Mouse (Mus musculus): ENCODE measurements around the gene Fam122a.

The Fam122a gene

GRCm38 (mm10) chr19:24476929-24477882, at the start of gene Fam122a:
TSS of gene Fam122a (minus strand) at chr19:24477356.
- DNase-seq (ENCODE audit: low spot score) = peak; percentile 89

DNA sequence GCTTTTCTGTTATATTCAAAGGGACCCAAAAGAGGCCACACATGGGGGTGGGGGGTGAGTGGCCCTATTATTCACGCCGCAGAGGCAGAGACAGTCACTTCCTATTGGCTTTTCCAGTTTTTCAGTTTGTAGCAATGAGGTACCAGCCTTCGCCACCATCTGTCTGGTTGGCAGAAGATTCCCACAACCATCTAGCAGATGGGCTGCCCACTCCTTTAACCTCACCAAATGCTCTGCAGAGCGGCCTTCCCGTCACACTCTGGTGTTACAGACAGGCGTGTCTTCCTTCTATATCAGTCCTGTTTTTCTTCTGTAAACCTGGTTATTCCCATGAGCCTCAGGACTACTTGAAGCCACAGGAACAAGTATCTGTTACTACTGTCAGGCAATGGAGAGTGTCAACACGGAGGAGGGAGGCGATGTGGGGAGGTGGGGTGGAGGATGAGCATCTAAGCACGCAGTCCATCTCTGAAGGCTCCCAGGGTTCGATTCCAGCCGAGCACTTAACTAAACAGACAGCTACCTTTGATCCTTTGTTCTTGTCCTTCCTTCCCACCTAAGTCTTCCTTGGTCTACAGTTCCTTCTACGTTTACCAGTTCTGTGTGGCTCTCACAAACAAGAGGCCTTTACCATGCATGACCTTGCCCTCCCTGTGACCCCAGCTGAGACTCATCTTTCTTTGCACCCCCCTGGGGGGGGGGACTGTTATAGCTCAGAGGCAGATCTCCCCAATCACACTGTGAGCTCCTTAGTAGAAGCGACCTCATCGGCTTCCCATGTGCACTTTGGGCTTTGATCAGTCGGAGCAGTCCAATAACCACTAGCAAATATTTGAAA, 46.5 kb upstream of the Fam122a start:
- no peak for DNase-seq (ENCODE audit: low spot score)

DNA sequence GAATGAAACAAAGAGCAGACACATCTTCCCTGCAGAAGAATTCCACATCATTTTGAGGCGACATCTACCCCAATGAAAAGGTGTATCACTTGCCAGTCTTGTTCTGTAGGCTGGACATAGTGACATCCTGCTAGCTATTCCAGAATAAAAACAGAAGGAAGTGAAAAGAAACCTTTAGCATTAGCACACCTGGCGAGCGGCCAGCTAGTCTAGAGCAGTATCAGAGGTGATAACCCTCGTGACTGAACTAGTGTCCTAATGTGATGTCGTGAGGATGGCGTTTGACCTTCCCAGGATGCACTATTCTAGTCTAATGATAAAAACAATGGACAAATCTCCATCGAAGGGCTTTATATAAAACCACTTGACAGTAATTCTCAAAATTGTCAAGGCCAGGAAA, 44.8 kb upstream of the Fam122a start:
- DNase-seq (ENCODE audit: low spot score) = no peak

- no peak for DNase-seq (ENCODE audit: low spot score)
These were observed 44.0 kb upstream of the Fam122a start for GRCm38 (mm10) chr19:24521146-24521545.

GRCm38 (mm10) chr19:24519732-24520409, 42.7 kb upstream of the Fam122a start:
- DNase-seq (ENCODE audit: low spot score) = no peak

DNA sequence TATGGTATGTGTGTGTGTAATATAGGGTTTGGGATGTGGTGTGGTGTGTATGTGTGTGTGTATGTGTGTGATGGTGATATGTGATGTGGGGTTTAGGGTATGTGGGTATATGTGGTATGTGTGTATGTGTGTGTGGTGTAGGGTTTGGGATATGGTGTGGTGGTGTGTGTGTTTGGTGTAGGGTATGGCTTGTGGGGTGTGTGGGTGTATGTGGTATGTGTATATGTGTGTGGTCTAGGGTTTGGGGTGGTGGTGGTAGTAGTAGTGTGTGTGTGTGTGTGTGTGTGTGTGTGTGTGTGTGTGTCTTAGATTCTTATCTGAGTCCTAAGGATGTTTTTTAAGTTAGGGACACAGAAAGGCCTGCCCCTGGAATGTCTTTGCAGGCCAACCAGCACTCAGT, 41.2 kb upstream of the Fam122a start:
- DNase-seq (ENCODE audit: low spot score) = no peak

DNA sequence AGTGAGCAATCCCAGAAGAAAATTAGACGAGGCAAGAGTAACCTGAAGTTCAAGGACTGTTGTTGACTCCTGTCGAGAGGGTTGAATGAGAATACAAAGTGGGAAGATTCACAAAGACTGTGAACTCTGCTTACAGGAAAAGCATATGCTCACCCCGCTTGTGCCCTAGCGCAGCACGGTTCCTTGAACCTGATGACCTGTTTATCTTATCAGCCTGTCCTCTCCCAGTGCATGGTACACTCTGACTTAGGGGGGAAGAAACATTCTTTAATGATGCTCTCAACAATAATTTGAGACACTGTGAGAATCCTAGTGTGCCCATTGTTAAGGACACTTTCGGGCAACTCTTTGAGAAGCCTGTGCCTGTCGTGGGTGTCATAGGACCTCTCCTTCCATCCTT, 39.9 kb upstream of the Fam122a start:
- DNase-seq (ENCODE audit: low spot score) = no peak

GRCm38 (mm10) chr19:24515941-24516340, 38.8 kb upstream of the Fam122a start:
- no peak for DNase-seq (ENCODE audit: low spot score)

DNA sequence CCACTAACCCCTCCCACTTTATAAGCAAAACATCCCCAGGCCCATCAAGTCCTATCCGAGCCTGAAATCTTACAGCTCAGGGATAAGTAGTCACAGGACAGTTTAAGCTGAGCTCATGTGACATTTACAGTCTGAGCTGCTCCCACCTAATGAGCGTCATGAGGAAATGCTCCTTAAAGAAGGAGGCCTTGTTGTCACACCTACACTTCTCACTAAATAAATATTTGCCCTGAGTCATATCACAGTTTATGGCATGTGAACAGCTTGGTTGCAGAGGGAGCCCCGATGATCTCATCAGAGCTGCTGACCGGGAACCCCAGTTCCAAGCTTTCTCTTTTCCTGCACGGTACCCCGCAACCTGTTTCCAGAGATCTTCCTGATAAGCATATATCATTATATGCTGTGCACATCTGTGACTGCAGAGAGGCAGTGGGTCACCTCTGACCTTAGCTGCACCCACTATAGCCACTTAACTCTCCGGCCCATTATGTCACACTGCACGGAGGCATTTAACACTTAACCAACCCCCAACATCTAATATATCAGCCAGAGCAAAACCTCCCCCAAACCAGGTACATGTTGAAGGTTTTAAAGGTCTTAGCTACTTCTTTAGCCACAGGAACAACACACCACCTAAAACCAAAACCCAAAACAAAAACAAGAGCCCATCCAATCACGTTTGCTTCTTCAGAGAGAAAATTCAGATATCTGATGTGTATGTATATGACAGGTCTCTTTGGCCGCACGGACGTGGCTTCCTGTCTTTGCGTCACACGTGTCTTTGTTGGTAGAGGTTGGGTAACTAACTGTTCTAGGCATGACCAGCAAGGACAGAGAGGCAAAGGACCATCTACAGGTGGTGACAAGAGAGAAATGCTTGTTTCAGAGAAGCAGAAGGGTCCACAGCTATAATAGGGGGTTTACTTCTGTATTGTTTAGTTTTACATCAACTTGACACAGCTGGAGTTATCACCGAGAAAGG, 37.8 kb upstream of the Fam122a start:
- DNase-seq (ENCODE audit: low spot score) = peak; percentile 61

DNA sequence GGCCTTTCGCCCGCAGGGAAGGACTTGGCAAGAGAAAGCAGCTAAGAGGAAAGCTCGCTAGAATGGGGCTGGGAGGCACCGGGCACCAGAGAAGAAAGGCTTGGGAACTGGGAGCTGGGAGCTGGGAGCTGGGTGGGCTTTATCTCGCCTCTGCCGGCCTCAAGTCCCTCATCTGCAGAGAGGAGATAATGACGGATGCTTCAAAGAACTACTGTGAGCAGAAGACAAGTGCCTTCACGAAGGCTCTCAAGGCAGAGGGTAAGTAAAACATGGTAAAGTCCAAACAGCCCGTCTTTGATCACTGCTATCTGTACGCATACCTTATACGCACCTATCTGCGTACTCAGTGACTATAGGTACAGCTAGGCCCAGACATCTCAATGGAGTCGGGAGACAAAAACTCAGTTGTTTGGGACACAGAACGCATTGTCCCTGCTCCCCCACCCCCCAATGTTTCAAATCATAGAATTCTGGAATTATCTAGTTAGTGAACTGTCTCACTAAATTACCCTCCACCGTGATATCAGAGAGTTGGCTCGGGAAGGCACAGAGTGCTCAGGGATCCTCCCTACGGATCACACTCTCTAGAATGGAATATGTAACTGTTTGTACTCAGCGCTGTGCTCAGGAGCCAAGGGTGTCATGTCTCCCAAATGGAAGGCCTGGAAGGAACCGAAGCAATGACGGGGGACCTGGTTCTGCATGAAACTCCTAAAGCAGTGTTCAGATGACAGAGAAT, 36.1 kb upstream of the Fam122a start:
- no peak for DNase-seq (ENCODE audit: low spot score)

GRCm38 (mm10) chr19:24511939-24512338, 34.8 kb upstream of the Fam122a start:
- DNase-seq (ENCODE audit: low spot score) = no peak

DNA sequence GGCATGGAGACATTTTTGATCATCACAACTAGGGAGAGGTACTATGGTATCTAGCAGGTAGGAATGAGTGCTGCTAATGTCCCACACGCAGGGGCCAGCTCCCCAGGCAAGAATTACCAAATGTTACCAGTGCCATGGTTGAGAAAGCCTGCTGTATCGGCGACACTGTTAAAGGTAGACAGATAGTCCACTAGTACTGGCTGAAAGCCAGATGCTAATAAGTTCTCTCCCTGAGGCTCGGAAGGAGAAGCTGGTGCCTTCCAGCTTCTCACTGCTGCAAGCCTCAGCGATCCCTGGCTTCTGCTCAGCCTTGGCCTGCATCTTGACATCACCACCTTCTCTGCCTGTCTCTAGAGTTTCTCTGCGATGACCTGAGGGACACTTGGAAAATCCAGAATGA, 32.2 kb upstream of the Fam122a start:
- no peak for DNase-seq (ENCODE audit: low spot score)

- no peak for DNase-seq (ENCODE audit: low spot score)
These were observed 31.1 kb upstream of the Fam122a start for GRCm38 (mm10) chr19:24508087-24508767.

DNA sequence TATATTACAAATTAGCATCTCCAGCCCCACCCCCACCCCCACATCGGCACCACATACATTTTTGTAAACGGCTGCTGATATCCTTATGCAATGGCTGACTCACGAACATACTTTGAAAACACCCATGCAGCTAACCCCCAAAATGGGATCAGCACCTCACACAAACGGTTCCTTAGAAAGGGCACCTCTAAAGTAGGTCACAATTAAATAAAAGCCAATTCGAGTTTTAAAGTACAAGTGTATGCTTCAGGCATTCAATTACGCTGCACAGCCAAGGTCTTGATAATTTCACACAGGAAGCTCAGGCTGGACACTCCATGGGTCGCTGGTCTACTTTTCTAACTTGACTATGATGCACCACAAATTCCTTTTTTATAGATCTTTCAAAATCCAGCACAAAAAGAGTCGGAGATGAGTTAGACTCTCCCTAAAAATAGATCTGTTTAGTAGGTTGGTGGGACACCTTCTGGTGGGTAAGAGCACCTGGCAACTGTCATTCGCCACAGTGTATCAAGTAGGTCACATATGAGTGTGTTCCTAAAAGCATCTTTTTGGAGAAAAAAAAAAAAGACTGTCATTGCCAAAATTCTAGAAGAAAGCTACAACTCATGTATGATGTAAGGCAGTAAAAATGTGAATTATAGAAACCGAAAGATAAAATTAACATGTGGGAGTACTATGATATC, 25.7 kb upstream of the Fam122a start:
- DNase-seq (ENCODE audit: low spot score) = no peak

DNA sequence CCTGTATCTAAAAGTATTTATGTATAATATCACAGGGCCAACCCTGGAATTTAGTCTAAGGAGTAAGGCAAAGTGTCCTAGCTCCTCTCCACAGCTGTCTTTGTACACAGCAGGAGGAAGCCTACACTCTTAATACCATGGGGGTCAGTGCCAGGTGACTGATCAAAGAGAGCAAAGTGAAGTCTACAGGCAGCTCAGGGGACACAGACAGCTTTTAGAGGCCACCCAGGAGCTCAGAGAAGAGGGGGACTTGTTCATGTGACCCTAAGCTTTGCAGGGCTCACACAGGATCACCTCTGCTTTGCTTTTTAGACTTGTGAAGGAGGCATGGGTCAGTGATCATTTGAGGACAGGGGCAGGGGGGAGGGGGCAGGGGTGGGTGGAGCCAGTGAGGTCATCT, 24.4 kb upstream of the Fam122a start:
- DNase-seq (ENCODE audit: low spot score) = no peak

DNA sequence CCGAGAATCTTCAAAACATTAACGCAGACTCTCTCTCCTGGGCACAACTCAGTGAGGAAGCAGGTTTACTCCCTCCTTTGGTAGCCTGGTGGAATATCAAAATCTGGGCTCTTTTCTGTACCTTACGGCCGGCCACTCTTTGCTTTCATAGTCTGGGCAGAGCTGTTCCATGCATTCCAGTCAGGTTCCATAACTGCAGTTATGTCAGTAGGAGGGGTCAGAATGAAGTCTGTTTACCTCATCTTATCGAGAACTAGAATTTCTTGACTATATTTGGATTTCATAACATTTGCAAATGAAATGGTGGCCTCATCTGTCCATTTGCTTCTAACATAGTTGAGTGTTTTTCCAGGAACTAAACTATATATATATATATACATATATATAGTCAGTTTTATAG, 23.3 kb upstream of the Fam122a start:
- no peak for DNase-seq (ENCODE audit: low spot score)

DNA sequence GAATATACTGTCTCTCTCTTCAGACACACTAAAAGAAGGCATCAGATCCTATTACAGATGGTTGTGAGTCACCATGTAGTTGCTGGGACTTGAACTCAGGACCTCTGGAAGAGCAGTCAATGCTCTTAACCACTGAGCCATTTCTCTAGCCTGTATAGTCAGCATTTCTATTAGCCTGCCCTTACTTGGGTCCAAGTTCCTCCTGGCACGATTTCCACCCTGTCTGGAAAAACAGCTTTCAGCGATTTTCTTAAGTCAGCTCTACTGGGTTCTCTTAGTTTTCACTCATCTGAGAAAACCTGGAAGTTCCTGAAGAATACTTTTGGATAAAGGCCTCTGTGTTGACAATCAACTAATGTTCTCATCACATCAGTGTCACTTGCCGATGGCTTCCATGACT, 22.1 kb upstream of the Fam122a start:
- no peak for DNase-seq (ENCODE audit: low spot score)

DNA sequence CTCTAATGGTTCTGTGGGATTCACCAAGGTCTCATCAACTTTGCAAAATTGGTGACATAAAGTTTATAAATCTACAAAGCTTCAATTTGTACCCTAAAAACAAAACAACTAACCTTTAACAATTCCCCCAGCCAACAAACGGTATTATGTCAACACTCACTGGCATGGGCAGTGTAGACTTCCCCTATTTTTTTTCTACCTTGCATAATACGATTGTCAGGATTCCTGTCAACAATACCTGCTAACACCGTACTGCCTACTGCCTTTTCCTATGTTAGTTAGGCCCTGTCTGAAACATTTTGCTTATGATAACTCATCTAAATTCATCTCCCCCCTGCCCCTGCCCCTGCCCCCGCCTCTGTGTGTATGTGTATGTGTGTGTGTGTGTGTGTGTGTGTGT, 16.7 kb upstream of the Fam122a start:
- no peak for DNase-seq (ENCODE audit: low spot score)

DNA sequence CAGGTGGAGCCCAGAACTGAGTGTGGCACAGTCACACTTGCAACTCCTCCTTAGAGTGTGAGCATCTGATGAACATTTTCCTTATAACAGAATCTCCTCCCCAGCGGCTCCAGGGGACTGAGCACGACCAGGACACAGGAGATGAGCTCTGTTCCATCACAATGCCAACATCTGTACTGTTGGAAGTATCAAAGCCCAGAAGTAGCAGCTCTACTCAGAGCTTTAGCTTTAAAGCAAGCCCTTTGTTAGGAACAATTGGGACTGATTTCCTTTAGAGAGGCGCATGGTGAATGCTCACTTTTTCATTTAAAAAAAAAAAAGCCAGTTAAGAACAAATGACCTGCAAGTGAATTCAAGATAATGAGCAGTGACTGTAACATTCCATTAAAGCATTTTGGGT, 14.7 kb upstream of the Fam122a start:
- DNase-seq (ENCODE audit: low spot score) = no peak

Data from lung, postnatal 25 days (tissue).